Comparison of ENCODE assay signal across 8 mouse cellular contexts in the genomic region with DNA sequence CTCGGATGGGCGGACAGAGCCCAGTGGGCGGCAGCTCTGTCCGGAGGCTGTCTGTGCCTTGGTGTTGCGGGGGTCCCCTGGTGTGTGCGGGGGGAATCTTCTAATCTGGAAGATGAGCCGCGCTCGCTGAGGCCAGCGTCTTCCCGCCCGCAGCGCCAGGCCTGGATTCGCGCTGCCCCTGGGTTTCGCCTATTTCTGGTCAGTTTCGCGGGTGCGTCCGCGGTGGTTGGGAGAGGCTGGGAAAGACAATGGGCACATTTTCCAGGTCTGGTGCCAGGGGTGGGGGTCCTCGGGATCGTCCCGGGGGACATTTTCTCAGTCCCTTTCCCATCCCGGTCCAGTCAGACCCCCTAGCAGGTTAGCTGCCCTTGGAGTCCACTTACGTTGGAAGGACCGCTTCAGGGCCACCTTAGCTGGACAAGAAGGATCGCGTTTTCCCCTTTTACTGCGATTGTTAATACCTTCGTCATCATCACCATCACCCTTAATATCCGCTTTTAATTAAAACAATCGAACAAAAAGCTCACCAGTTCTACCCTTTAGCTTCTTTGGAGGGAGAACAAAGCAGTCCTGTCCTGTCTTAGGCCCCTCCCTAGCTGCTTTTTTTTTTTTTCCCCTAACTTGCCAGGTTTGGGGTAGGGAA. TPM values are rescaled to one million over a fixed set of nuclear protein-coding genes. Genes with fewer than 3 reads are reported as not detected.
DNase-seq lines count a peak whose midpoint lies in the region; ATAC-seq and TF ChIP-seq lines count a peak whose summit lies in the region.

No protein-coding gene starts in this region.

- peak overlapping the region; percentile 79 for H3K27ac ChIP-seq in kidney, adult 2 months (ENCODE audit: insufficient read depth, low read depth, low read length)
- H3K27ac ChIP-seq in heart, postnatal 0 days (ENCODE audit: low read depth): peak overlapping the region; percentile 87
- H3K27ac ChIP-seq in liver, embryonic 16.5 days (ENCODE audit: low read length): peak overlapping the region; percentile 98

- H3K4me1 ChIP-seq in kidney, adult 2 months (ENCODE audit: control insufficient read depth, insufficient read depth, low read length): peaks cover 4% of the 10 kb centered on the region; the same call in 1 of the 2 replicates
- no peaks in the 10 kb centered on the region for H3K4me1 ChIP-seq in heart, postnatal 0 days (ENCODE audit: control insufficient read depth, insufficient read depth)
- H3K4me1 ChIP-seq in liver, embryonic 16.5 days (ENCODE audit: control insufficient read depth, low read depth, low read length): peaks cover 33% of the 10 kb centered on the region

- peak overlapping the region; percentile 56 for H3K4me3 ChIP-seq in kidney, adult 2 months (ENCODE audit: insufficient read depth, low read depth, low read length)
- peak overlapping the region; percentile 56 for H3K4me3 ChIP-seq in heart, postnatal 0 days (ENCODE audit: low read depth, low read length)
- H3K4me3 ChIP-seq in liver, embryonic 16.5 days (ENCODE audit: low read depth, low read length): peak overlapping the region; percentile 68

- 6% methylated on average over 33 of the region's 33 CpGs for WGBS in kidney, adult 2 months
- 2% methylated on average over 33 of the region's 33 CpGs for WGBS in heart, postnatal 0 days
- under 1% methylated on average over 32 of the region's 33 CpGs for WGBS in liver, embryonic 16.5 days (ENCODE audit: insufficient replicate concordance)

- no peaks in the 10 kb centered on the region for H3K36me3 ChIP-seq in kidney, adult 2 months (ENCODE audit: control insufficient read depth, insufficient read depth, low read length)
- H3K36me3 ChIP-seq in heart, postnatal 0 days (replicated peaks; ENCODE audit: control insufficient read depth, insufficient read depth, low read length): no peaks in the 10 kb centered on the region
- H3K36me3 ChIP-seq in liver, embryonic 16.5 days (ENCODE audit: control insufficient read depth, insufficient read depth): peaks cover 3% of the 10 kb centered on the region; the same call in 1 of the 2 replicates
- H3K36me3 ChIP-seq in splenic B cell, adult 2 months (ENCODE audit: control insufficient read depth, insufficient read depth, low read length, poor library complexity, severe bottlenecking): no peaks in the 10 kb centered on the region

- no peak for TF ChIP-seq EP300 in heart, postnatal 0 days (IDR thresholded peaks at IDR 0.05; ENCODE audit: low read depth)

- no peak for TF ChIP-seq CTCF in kidney, adult 2 months (conservative IDR thresholded peaks at IDR 0.05; ENCODE audit: insufficient read depth, insufficient read length, low read depth, low read length)
- no peak for TF ChIP-seq CTCF in heart, postnatal 0 days (IDR thresholded peaks at IDR 0.05; ENCODE audit: low read depth)

- DNase-seq in kidney, adult 2 months: peak; percentile 19
- DNase-seq in kidney, postnatal 25 days: no peak
- DNase-seq in embryo, embryonic 10.5 days (ENCODE audit: low spot score): peak; percentile 62
- no peak for DNase-seq in heart, postnatal 0 days (ENCODE audit: low spot score)
- peak; percentile 18 for DNase-seq in splenic B cell, adult 2 months (ENCODE audit: low read depth, low spot score)
- no peak for DNase-seq in adipocyte (ENCODE audit: low spot score)
- DNase-seq in cerebellum, adult 9-11 months: no peak

- H3K9ac ChIP-seq in heart, postnatal 0 days (replicated peaks; ENCODE audit: low read depth, low read length): peak overlapping the region; percentile 37
- H3K9ac ChIP-seq in liver, embryonic 16.5 days (ENCODE audit: low read depth, low read length): peak overlapping the region; percentile 85

- H3K27me3 ChIP-seq in kidney, adult 2 months (replicated peaks; ENCODE audit: control insufficient read depth, insufficient read depth, low read length): peaks cover 9% of the 10 kb centered on the region
- peaks cover 89% of the 10 kb centered on the region for H3K27me3 ChIP-seq in heart, postnatal 0 days (ENCODE audit: control insufficient read depth, insufficient read depth, low read length)
- peaks cover 4% of the 10 kb centered on the region for H3K27me3 ChIP-seq in liver, embryonic 16.5 days (ENCODE audit: control insufficient read depth, insufficient read depth, low read depth, low read length)
- H3K27me3 ChIP-seq in splenic B cell, adult 2 months (ENCODE audit: control insufficient read depth, insufficient read depth, low read length, poor library complexity, severe bottlenecking): no peaks in the 10 kb centered on the region; the same call in 1 of the 2 replicates

- no peak; the same call in 1 of the 2 replicates for ATAC-seq in heart, postnatal 0 days (ENCODE audit: insufficient read depth, low read depth)
- no peak; the same call in 1 of the 2 replicates for ATAC-seq in liver, embryonic 16.5 days (ENCODE audit: low read depth)

- H3K4me2 ChIP-seq in heart, postnatal 0 days (ENCODE audit: low read depth, low read length): peak overlapping the region; percentile 52
- peak overlapping the region; percentile 76 for H3K4me2 ChIP-seq in liver, embryonic 16.5 days (ENCODE audit: low read depth, low read length)

- H3K9me3 ChIP-seq in heart, postnatal 0 days (replicated peaks; ENCODE audit: control insufficient read depth, low read length): no peaks in the 10 kb centered on the region
- H3K9me3 ChIP-seq in liver, embryonic 16.5 days (replicated peaks; ENCODE audit: control insufficient read depth, low read length): no peaks in the 10 kb centered on the region

- no peak for TF ChIP-seq POLR2A in kidney, adult 2 months (IDR thresholded peaks at IDR 0.05; ENCODE audit: low read depth, low read length)

RNA-seq across cellular contexts. Expression of a gene that starts 1.6 kb away (rescaled TPM):
- polyA plus RNA-seq in kidney, adult 2 months (2012; rRNA removed): 1.7 and 1.8 TPM in 2 replicates
- total RNA-seq in heart, postnatal 0 days (2014; rRNA removed; ENCODE audit: low replicate concordance): 10.1 and 10.7 TPM in 2 replicates
- 0.78 and 0.80 TPM in 2 replicates for polyA plus RNA-seq in heart, postnatal 0 days (2015; fragmentation: Nextera tagmentation; extraction: Ambion mirVana)
- 17.1 and 17.8 TPM in 2 replicates for polyA plus RNA-seq in liver, embryonic 16.5 days (2015; fragmentation: Nextera tagmentation; extraction: Ambion mirVana)

RNA-seq across cellular contexts. Expression of a gene that starts 30.7 kb away (rescaled TPM):
- 3,641 and 4,008 TPM in 2 replicates for polyA plus RNA-seq in kidney, adult 2 months (2012; rRNA removed)
- 0.97 and 4.2 TPM in 2 replicates for total RNA-seq in heart, postnatal 0 days (2014; rRNA removed; ENCODE audit: low replicate concordance)
- 0.90 and 1.0 TPM in 2 replicates for polyA plus RNA-seq in heart, postnatal 0 days (2015; fragmentation: Nextera tagmentation; extraction: Ambion mirVana)
- 25.1 and 28.2 TPM in 2 replicates for polyA plus RNA-seq in liver, embryonic 16.5 days (2015; fragmentation: Nextera tagmentation; extraction: Ambion mirVana)

RNA-seq across cellular contexts. Expression of a gene that starts 57.8 kb away (rescaled TPM):
- 0.11 and 0.13 TPM in 2 replicates for polyA plus RNA-seq in kidney, adult 2 months (2012; rRNA removed)
- total RNA-seq in heart, postnatal 0 days (2014; rRNA removed; ENCODE audit: low replicate concordance): 6.1 and 10.0 TPM in 2 replicates
- polyA plus RNA-seq in heart, postnatal 0 days (2015; fragmentation: Nextera tagmentation; extraction: Ambion mirVana): 1.7 and 2.0 TPM in 2 replicates
- 10.2 and 10.4 TPM in 2 replicates for polyA plus RNA-seq in liver, embryonic 16.5 days (2015; fragmentation: Nextera tagmentation; extraction: Ambion mirVana)

Comparison
In these comparisons a context has a peak if more than half of its experiments do, and no peak if none do; other contexts are left out.
1. DNase-seq: peak in kidney, adult 2 months (single experiment), embryo, embryonic 10.5 days (single experiment) and splenic B cell, adult 2 months (single experiment); none in kidney, postnatal 25 days (0 of 2), heart, postnatal 0 days (single experiment), adipocyte (single experiment) and cerebellum, adult 9-11 months (single experiment).
2. RNA of a gene that starts 30.7 kb away (polyA plus RNA-seq): 3,641 to 4,008 TPM in kidney, adult 2 months; 25.1 to 28.2 TPM in liver, embryonic 16.5 days and 0.90 to 1.0 TPM in heart, postnatal 0 days; every median in the first group is over 100 times any median in the second.
3. Peak in every context shown above with its lines, with median percentiles within 50 percentile points of each other: H3K27ac ChIP-seq and H3K4me3 ChIP-seq.